Mouse (Mus musculus): ENCODE results near the gene Hist1h2bk. TPM values are rescaled to one million over a fixed set of nuclear protein-coding genes. Genes with fewer than 3 reads are reported as not detected.
"Not testable (repeated sequence)": the region's sequence is repeated elsewhere in the genome, so short reads cannot be mapped to it uniquely, and the experiment has no call there.

Gene Hist1h2bk
- polyA plus RNA-seq (2014; fragmentation: Nextera tagmentation; extraction: Ambion mirVana), result 13.8 and 14.0 TPM in 2 replicates

- not testable (repeated sequence) for H3K36me3 ChIP-seq (ENCODE audit: control insufficient read depth, insufficient read depth, low read length); H3K27me3 ChIP-seq (ENCODE audit: control insufficient read depth, insufficient read depth, low read length); H3K4me1 ChIP-seq (ENCODE audit: control insufficient read depth, insufficient read depth, low read length); H3K9me3 ChIP-seq (ENCODE audit: control insufficient read depth, low read length)
- Histone ChIP-seq H3K27ac (replicated peaks; ENCODE audit: low read depth, low read length) (peak within 1 kb of the TSS; percentile 96), H3K4me3 (ENCODE audit: low read depth, low read length) (peak within 1 kb of the TSS; percentile 37), H3K9ac (ENCODE audit: low read length) (peak within 1 kb of the TSS; percentile 90), H3K4me2 (ENCODE audit: low read depth, severe bottlenecking) (peak within 1 kb of the TSS; percentile 62)
- peak; percentile 98 for ATAC-seq (ENCODE audit: insufficient number of reproducible peaks, low FRiP score, low TSS enrichment, low read depth)
- 0% methylated on average over 23 of the region's 69 CpGs for WGBS
- peak; percentile 89 for DNase-seq (ENCODE audit: low spot score)
Measured at GRCm38 (mm10) chr13:22035267-22036148, at the start of gene Hist1h2bk, which contains the start of gene Hist1h2ah. TSS of gene Hist1h2bk (plus strand) at chr13:22035870. TSS of gene Hist1h2ah (minus strand) at chr13:22035568.

GRCm38 (mm10) chr13:21992550-21992949, 43.1 kb upstream of the Hist1h2bk start:
- Histone ChIP-seq H3K9me3 (ENCODE audit: control insufficient read depth, low read length) (no peaks in the 10 kb centered on the region), H3K4me1 (ENCODE audit: control insufficient read depth, insufficient read depth, low read length) (peaks cover 10% of the 10 kb centered on the region), H3K27me3 (ENCODE audit: control insufficient read depth, insufficient read depth, low read length) (peaks cover 22% of the 10 kb centered on the region), H3K9ac (ENCODE audit: low read length) (no peak overlapping the region), H3K27ac (replicated peaks; ENCODE audit: low read depth, low read length) (no peak overlapping the region), H3K36me3 (ENCODE audit: control insufficient read depth, insufficient read depth, low read length) (no peaks in the 10 kb centered on the region), H3K4me2 (ENCODE audit: low read depth, severe bottlenecking) (no peak overlapping the region), H3K4me3 (ENCODE audit: low read depth, low read length) (no peak overlapping the region)
- ATAC-seq (ENCODE audit: insufficient number of reproducible peaks, low FRiP score, low TSS enrichment, low read depth) (no peak), DNase-seq (ENCODE audit: low spot score) (no peak)
- WGBS, result 81% methylated on average over 5 of the region's 5 CpGs

DNA sequence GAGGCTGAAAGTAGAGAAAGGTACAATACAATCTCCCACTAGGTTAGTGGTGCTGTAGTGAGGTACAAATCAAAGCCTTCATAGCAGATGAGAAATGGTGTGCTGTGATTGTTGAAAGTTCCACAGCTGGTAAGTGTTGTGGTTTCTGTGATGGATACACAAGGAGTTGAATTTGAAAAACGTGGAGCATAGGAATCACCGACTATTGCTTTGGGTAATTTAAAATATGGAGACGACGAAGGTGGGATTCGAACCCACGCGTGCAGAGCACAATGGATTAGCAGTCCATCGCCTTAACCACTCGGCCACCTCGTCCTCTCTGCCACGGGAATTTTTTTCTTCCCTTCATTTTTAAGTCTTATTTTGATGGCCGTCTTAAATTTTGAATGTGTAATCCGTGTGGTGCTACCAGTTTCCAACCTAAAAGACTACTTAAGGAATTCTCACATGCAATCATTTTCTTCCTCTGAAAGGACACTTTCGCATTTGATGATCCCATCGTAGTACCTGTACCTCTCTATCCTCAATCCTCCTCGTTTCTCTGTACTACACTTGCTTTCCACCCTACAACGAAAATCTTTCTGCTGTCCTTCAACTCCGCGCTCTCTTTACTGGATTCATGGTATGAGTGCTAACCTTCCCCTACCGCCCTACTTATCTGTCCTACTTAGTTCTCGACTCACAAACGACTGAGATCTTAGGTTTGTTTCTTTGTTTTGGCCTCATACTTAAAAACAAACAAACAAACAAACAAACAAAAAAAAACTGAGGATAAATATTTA, 41.5 kb upstream of the Hist1h2bk start:
- H3K4me1 ChIP-seq (ENCODE audit: control insufficient read depth, insufficient read depth, low read length), result peaks cover 10% of the 10 kb centered on the region
- H3K9me3 ChIP-seq (ENCODE audit: control insufficient read depth, low read length), result no peaks in the 10 kb centered on the region
- no peak overlapping the region for H3K4me2 ChIP-seq (ENCODE audit: low read depth, severe bottlenecking)
- no peak for ATAC-seq (ENCODE audit: insufficient number of reproducible peaks, low FRiP score, low TSS enrichment, low read depth)
- no peak overlapping the region for H3K27ac ChIP-seq (replicated peaks; ENCODE audit: low read depth, low read length)
- no peak overlapping the region for H3K4me3 ChIP-seq (ENCODE audit: low read depth, low read length)
- no peaks in the 10 kb centered on the region for H3K36me3 ChIP-seq (ENCODE audit: control insufficient read depth, insufficient read depth, low read length)
- H3K27me3 ChIP-seq (ENCODE audit: control insufficient read depth, insufficient read depth, low read length), result peaks cover 36% of the 10 kb centered on the region
- under 1% methylated on average over 22 of the region's 22 CpGs for WGBS
- peak; percentile 84 for DNase-seq (ENCODE audit: low spot score)
- H3K9ac ChIP-seq (ENCODE audit: low read length), result no peak overlapping the region

GRCm38 (mm10) chr13:21994896-21995295, 40.8 kb upstream of the Hist1h2bk start:
- no peak for DNase-seq (ENCODE audit: low spot score)
- WGBS, result 4% methylated on average over 8 of the region's 8 CpGs
- Histone ChIP-seq H3K27ac (replicated peaks; ENCODE audit: low read depth, low read length) (no peak overlapping the region), H3K4me1 (ENCODE audit: control insufficient read depth, insufficient read depth, low read length) (peaks cover 10% of the 10 kb centered on the region), H3K9ac (ENCODE audit: low read length) (no peak overlapping the region; the same call in 1 of the 2 replicates), H3K9me3 (ENCODE audit: control insufficient read depth, low read length) (no peaks in the 10 kb centered on the region), H3K4me2 (ENCODE audit: low read depth, severe bottlenecking) (peak overlapping the region; percentile 56), H3K27me3 (ENCODE audit: control insufficient read depth, insufficient read depth, low read length) (peaks cover 41% of the 10 kb centered on the region), H3K36me3 (ENCODE audit: control insufficient read depth, insufficient read depth, low read length) (no peaks in the 10 kb centered on the region), H3K4me3 (ENCODE audit: low read depth, low read length) (peak overlapping the region; percentile 31)
- no peak for ATAC-seq (ENCODE audit: insufficient number of reproducible peaks, low FRiP score, low TSS enrichment, low read depth)

DNA sequence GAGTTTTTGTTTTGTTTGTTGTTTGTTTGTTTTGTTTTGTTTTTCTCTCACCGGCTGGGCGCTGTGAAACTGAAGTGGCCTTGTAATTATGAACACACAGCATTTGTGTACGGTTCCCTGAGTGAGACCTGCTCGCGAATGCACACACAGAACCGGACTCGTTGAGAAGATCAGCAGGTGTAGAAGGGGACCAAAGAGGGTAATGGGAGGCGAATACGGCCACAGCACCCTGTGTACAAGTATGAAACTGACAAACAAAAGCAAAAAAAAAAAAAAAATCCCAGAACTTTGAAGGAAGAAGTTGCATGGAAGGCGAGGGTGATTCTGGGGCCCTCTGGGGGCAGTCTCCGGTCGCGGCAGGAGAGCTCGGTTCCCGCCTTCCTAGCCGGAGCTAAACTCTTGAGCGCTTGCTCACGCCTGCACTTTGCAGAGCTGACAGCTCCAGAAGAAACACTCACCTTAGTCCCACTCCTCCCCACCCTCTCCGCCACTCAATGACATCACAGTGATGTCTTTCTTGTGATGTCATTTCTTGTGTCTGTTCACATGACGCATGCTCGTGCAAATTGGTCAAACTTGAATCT, 40.2 kb upstream of the Hist1h2bk start:
- Histone ChIP-seq H3K27me3 (ENCODE audit: control insufficient read depth, insufficient read depth, low read length) (peaks cover 44% of the 10 kb centered on the region), H3K4me1 (ENCODE audit: control insufficient read depth, insufficient read depth, low read length) (peaks cover 10% of the 10 kb centered on the region), H3K36me3 (ENCODE audit: control insufficient read depth, insufficient read depth, low read length) (no peaks in the 10 kb centered on the region), H3K9ac (ENCODE audit: low read length) (no peak overlapping the region; the same call in 1 of the 2 replicates), H3K4me2 (ENCODE audit: low read depth, severe bottlenecking) (peak overlapping the region; percentile 56), H3K9me3 (ENCODE audit: control insufficient read depth, low read length) (no peaks in the 10 kb centered on the region), H3K4me3 (ENCODE audit: low read depth, low read length) (peak overlapping the region; percentile 31), H3K27ac (replicated peaks; ENCODE audit: low read depth, low read length) (no peak overlapping the region)
- under 1% methylated on average over 21 of the region's 21 CpGs for WGBS
- DNase-seq (ENCODE audit: low spot score) (peak; percentile 70), ATAC-seq (ENCODE audit: insufficient number of reproducible peaks, low FRiP score, low TSS enrichment, low read depth) (0 out of 2 replicates have a peak, but pooled peaks have one; percentile 13)

- H3K4me3 ChIP-seq (ENCODE audit: low read depth, low read length), result peak overlapping the region; percentile 31
- no peaks in the 10 kb centered on the region for H3K9me3 ChIP-seq (ENCODE audit: control insufficient read depth, low read length)
- no peak overlapping the region for H3K27ac ChIP-seq (replicated peaks; ENCODE audit: low read depth, low read length)
Measured at GRCm38 (mm10) chr13:21996101-21996839, 39.4 kb upstream of the Hist1h2bk start.

DNA sequence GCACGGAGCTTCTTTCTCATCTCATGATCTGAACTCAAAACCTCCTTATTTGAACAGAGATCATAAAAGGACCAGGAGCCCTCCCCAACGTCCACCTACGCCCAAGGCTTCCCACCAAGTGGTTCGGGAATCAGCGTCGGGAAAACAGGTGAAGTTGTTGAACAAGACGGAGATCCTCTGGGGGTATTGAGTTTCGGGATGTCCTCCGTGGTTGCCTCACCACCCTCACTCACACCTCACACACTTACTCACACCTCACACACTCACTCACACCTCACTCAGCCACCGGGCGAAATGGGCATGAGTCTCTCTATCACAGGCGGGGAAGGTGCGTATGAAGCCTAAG, 38.9 kb upstream of the Hist1h2bk start:
- Histone ChIP-seq H3K9me3 (ENCODE audit: control insufficient read depth, low read length) (no peaks in the 10 kb centered on the region), H3K4me2 (ENCODE audit: low read depth, severe bottlenecking) (peak overlapping the region; percentile 45), H3K9ac (ENCODE audit: low read length) (no peak overlapping the region), H3K27ac (replicated peaks; ENCODE audit: low read depth, low read length) (no peak overlapping the region), H3K4me1 (ENCODE audit: control insufficient read depth, insufficient read depth, low read length) (peaks cover 10% of the 10 kb centered on the region), H3K36me3 (ENCODE audit: control insufficient read depth, insufficient read depth, low read length) (no peaks in the 10 kb centered on the region), H3K4me3 (ENCODE audit: low read depth, low read length) (peak overlapping the region; percentile 23), H3K27me3 (ENCODE audit: control insufficient read depth, insufficient read depth, low read length) (peaks cover 55% of the 10 kb centered on the region)
- ATAC-seq (ENCODE audit: insufficient number of reproducible peaks, low FRiP score, low TSS enrichment, low read depth) (no peak), DNase-seq (ENCODE audit: low spot score) (peak; percentile 54)
- under 1% methylated on average over 13 of the region's 13 CpGs for WGBS

More at GRCm38 (mm10) chr13:21996101-21996839, 39.4 kb upstream of the Hist1h2bk start:
- no peak for ATAC-seq (ENCODE audit: insufficient number of reproducible peaks, low FRiP score, low TSS enrichment, low read depth)
- H3K9ac ChIP-seq (ENCODE audit: low read length), result no peak overlapping the region
- H3K4me1 ChIP-seq (ENCODE audit: control insufficient read depth, insufficient read depth, low read length), result peaks cover 10% of the 10 kb centered on the region
- peak overlapping the region; percentile 56 for H3K4me2 ChIP-seq (ENCODE audit: low read depth, severe bottlenecking)
- DNase-seq (ENCODE audit: low spot score), result peak; percentile 74
- H3K27me3 ChIP-seq (ENCODE audit: control insufficient read depth, insufficient read depth, low read length), result peaks cover 51% of the 10 kb centered on the region
- H3K36me3 ChIP-seq (ENCODE audit: control insufficient read depth, insufficient read depth, low read length), result no peaks in the 10 kb centered on the region
- 2% methylated on average over 12 of the region's 12 CpGs for WGBS

All from limb, embryonic 11.5 days (tissue).